Mouse (Mus musculus): Measurements from ENCODE around the gene Apbb1ip.

DNA sequence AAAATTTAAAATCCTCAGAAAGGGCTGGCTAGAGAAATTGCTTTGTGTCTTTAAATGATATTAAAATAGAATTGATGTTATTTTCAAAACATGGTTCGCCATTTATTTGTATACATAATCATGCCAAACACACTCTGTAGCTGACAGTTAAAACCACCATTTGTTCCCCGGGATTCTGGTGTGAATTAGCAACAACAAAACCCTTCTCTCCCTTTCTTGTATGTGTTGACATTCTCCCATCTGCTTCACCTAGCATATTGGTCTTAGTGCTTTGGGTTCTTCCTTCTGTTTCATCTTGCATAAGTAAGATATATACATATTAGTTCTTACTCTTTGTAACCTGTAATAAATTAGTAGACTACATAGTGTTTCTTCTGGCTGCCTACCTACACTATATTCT lies 144.8 kb downstream of the Apbb1ip start:
- TF ChIP-seq CTCF (conservative IDR thresholded peaks at IDR 0.05; ENCODE audit: low read length) (no peak), POU5F1 (IDR thresholded peaks at IDR 0.05; ENCODE audit: borderline replicate concordance, low read length) (no peak)
